Mouse (Mus musculus): ENCODE data around the gene Tmem106a. TPM values are rescaled to one million over a fixed set of nuclear protein-coding genes. Genes with fewer than 3 reads are reported as not detected.
"Not testable (repeated sequence)": the region's sequence is repeated elsewhere in the genome, so short reads cannot be mapped to it uniquely, and the experiment has no call there.

Tmem106a gene
- total RNA-seq, 2 experiments from 2014 or later, result 10.9 to 11.1 TPM

- DNase-seq, result no peak
Observed at GRCm38 (mm10) chr11:101589989-101590624, 8.1 kb downstream of the Tmem106a start.

- no peak for DNase-seq
Observed at GRCm38 (mm10) chr11:101599156-101599555, 17.1 kb downstream of the Tmem106a start, which contains the start of gene Gm11634. Gm11634 (minus strand) TSS chr11:101599256.

GRCm38 (mm10) chr11:101602491-101602890 lies 20.4 kb downstream of the Tmem106a start:
- peak; percentile 80 to 84 for DNase-seq

- no peak for DNase-seq
Observed at GRCm38 (mm10) chr11:101604116-101604515, 22.1 kb downstream of the Tmem106a start.

GRCm38 (mm10) chr11:101604531-101605453 lies 22.8 kb downstream of the Tmem106a start:
- peak; percentile 90 to 94 for DNase-seq

- not testable (repeated sequence) for DNase-seq
Observed at GRCm38 (mm10) chr11:101607134-101607533, 25.1 kb downstream of the Tmem106a start.

- no peak for DNase-seq
Observed at GRCm38 (mm10) chr11:101610445-101610844, 28.4 kb downstream of the Tmem106a start.

GRCm38 (mm10) chr11:101613596-101613995 lies 31.6 kb downstream of the Tmem106a start:
- no peak for DNase-seq

- no peak for DNase-seq
Observed at GRCm38 (mm10) chr11:101614116-101614515, 32.1 kb downstream of the Tmem106a start.

GRCm38 (mm10) chr11:101615380-101615779 lies 33.3 kb downstream of the Tmem106a start:
- DNase-seq, result no peak

- no peak for DNase-seq
Observed at GRCm38 (mm10) chr11:101616104-101616503, 34.1 kb downstream of the Tmem106a start.

GRCm38 (mm10) chr11:101616948-101617767 lies 35.1 kb downstream of the Tmem106a start:
- DNase-seq, result no peak

GRCm38 (mm10) chr11:101617849-101618248 lies 35.8 kb downstream of the Tmem106a start:
- DNase-seq, result peak; percentile 60 to 65

- DNase-seq, result peak; percentile 52 to 53
Observed at GRCm38 (mm10) chr11:101618596-101618995, 36.6 kb downstream of the Tmem106a start.

- DNase-seq, result not testable (repeated sequence)
Observed at GRCm38 (mm10) chr11:101620022-101620655, 38.1 kb downstream of the Tmem106a start.

GRCm38 (mm10) chr11:101626649-101626994 lies 44.6 kb downstream of the Tmem106a start:
- DNase-seq, result no peak

- DNase-seq, result peak; percentile 88 to 89
Observed at GRCm38 (mm10) chr11:101626995-101627856, 45.2 kb downstream of the Tmem106a start, which contains the start of gene Rdm1. Rdm1 (plus strand) TSS chr11:101627195.

GRCm38 (mm10) chr11:101627857-101628559 lies 46.0 kb downstream of the Tmem106a start:
- peak; percentile 91 for DNase-seq

GRCm38 (mm10) chr11:101628733-101629417 lies 46.8 kb downstream of the Tmem106a start:
- DNase-seq, result not testable (repeated sequence)
